Mouse (Mus musculus): Measurements from ENCODE around the gene Gstm2. TPM values are rescaled to one million over a fixed set of nuclear protein-coding genes. Genes with fewer than 3 reads are reported as not detected.

The Gstm2 gene
- polyA plus RNA-seq (2012; ENCODE audit: low replicate concordance), result 0.40 TPM in 1 of 2 replicates, not detected in the other

DNA sequence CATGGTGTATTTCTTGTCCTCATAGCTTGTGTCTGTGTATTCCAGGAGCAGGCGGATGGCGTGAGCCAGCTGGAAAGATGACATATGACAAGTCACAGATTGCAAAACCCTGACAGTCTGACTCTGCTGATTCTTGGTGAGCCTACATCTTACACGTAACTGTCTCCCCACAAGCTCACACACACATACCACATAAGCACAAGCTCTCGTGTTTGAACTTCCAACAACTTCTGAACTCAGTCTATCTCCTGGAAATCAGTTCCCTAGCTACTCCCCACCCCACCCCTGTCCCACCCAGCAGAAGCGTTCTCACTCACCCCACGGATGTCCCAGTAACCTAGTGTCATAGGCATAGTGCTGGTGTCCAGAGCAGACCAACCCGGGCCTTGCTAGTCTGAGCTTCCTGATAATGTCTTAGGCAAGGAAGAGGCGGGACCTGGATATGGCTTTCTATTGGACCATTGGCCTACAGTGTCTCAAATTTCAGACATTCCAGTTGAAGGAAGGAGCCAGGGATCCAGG, at the start of gene Gstm2:
Gstm2 (minus strand) TSS at position 413 of the 522 bp plus-strand sequence.

DNA sequence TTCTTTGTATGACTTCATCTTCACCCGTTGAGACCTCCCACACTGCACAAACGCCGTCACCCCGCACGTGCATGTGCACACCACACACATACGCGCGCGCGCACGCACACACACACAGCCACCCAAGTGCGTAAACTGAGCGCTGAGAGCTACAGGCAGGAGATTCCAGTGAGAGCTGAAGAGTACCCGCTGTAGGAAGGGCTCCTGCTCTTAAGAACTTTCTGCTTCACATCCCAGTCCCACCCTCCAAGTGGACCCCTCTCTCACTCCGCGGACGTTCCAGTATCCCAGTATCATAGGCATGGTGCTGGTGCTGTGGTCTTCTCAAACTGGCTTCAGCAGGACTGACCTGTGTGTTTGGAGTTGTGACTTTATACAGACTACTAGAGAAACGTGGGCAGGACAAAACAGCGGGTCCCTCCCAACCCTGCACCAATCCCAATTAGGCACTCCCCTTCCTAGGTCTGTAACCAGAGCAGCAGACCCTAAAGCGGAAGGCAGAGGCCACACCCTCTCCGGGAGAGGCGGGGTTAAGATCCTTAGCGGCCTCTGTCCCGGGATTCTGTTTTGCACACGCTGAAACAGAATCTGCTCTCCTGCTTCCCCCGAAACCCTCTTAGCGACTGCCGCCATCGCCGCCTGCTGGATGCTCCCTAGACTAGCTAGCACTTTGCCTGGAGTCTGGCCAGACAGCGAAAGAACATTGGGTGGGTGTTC, 31.4 kb upstream of the Gstm2 start, which contains the start of gene Gstm1:
Gstm1 (minus strand) TSS at position 501 of the 717 bp plus-strand sequence.

DNA sequence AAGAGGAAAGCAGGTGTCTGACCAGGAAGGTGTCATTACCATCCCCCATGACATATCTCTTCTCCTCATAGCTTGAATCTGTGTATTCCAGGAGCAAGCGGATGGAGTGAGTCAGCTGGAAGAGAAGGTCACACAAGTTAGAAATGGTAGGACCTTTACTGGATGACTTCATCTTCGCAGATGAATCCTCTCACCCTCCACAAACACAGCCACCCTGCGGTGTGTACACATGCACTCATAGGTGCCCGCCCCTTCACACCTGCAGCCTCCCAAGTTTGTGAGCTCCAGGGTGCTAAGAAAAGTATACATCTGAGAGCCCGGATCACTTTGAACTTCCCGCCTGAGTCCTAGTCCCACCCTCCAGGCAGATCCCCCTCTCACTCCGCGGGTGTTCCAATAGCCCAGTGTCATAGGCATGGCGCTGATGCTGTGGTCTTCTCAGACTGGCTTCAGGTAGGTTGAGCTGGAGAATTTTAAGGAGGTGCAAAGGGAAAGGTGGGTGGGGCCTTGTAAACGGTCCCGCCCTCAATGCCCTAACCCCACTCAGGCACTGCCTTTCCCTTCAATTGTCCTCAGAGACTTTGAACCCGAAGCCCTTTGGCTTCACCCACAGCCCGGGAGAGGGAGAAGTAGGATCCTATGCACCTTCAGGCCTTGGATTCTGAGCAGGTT, 17.4 kb downstream of the Gstm2 start, which contains the start of gene Gstm3:
Gstm3 (minus strand) TSS at position 560 of the 672 bp plus-strand sequence.

DNA sequence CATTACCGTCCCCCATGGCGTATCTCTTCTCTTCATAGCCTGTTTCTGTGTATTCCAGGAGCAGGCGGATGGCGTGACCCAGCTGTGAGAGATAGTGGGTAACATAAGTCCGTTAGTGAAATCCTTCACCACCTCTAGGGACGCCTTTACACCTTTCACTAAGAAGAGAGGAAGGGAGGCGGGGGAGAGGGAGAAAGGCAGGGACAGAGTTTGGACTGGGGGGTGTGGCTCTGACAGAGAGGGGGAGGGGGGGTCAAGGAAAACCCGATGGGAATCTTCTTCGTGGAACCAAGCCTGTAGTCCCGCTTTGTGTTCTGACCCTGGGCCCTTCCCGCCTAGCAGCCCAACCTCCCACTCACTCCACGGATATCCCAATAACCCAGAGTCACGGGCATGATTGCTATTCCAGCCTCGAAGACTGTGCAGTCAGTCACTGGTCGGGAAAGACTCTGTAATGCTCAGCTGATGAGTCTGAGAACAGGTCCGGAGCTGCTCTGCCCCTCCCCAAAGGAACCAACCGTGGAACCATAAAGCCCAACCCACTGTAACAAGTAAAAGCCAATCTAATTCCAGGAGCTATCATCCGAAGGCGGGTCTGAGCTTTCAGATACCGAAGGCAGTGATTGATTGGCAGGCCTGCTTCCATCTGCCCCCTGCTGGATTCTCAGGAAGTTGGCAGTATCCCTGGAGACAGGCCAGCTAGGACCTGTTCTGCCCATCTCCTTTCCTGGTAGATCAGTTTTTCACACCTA, 42.8 kb downstream of the Gstm2 start, which contains the start of gene Gstm6:
Gstm6 (minus strand) TSS at position 511 of the 752 bp plus-strand sequence.

Other genes with a start within 250 kb of the Gstm2 start
- 4.0 and 4.4 TPM in 2 replicates for gene Csf1, start 226.0 kb downstream of the Gstm2 start, polyA plus RNA-seq (2012; ENCODE audit: low replicate concordance)
- not detected in 2 replicates for gene Eps8l3, start 109.2 kb downstream of the Gstm2 start, polyA plus RNA-seq (2012; ENCODE audit: low replicate concordance)
- 2.0 and 4.0 TPM in 2 replicates for gene Gstm5, start 90.6 kb downstream of the Gstm2 start, polyA plus RNA-seq (2012; ENCODE audit: low replicate concordance)
- gene Gstm7, start 54.6 kb downstream of the Gstm2 start, polyA plus RNA-seq (2012; ENCODE audit: low replicate concordance), result 0.51 TPM in 1 of 2 replicates, not detected in the other
- gene Gstm6, start 42.7 kb downstream of the Gstm2 start, polyA plus RNA-seq (2012; ENCODE audit: low replicate concordance), result not detected in 2 replicates
- gene Gstm3, start 17.2 kb downstream of the Gstm2 start, polyA plus RNA-seq (2012; ENCODE audit: low replicate concordance), result not detected in 2 replicates
- gene Gstm1, start 31.5 kb upstream of the Gstm2 start, polyA plus RNA-seq (2012; ENCODE audit: low replicate concordance), result 27.7 and 72.8 TPM in 2 replicates
- gene Gstm4, start 58.4 kb upstream of the Gstm2 start, polyA plus RNA-seq (2012; ENCODE audit: low replicate concordance), result 0.34 and 0.51 TPM in 2 replicates
- 64.7 and 77.9 TPM in 2 replicates for gene Ampd2, start 100.2 kb upstream of the Gstm2 start, polyA plus RNA-seq (2012; ENCODE audit: low replicate concordance)
- gene Gnat2, start 106.3 kb upstream of the Gstm2 start, polyA plus RNA-seq (2012; ENCODE audit: low replicate concordance), result 0.16 TPM in 1 of 2 replicates, not detected in the other
- 5.1 and 5.2 TPM in 2 replicates for gene Gnai3, start 159.7 kb upstream of the Gstm2 start, polyA plus RNA-seq (2012; ENCODE audit: low replicate concordance)
- gene Gpr61, start 168.4 kb upstream of the Gstm2 start, polyA plus RNA-seq (2012; ENCODE audit: low replicate concordance), result not detected in 2 replicates
- gene Amigo1, start 199.9 kb upstream of the Gstm2 start, polyA plus RNA-seq (2012; ENCODE audit: low replicate concordance), result 1.5 and 3.8 TPM in 2 replicates
- 2.9 and 8.8 TPM in 2 replicates for gene Cyb561d1, start 214.8 kb upstream of the Gstm2 start, polyA plus RNA-seq (2012; ENCODE audit: low replicate concordance)
- gene Atxn7l2, start 224.5 kb upstream of the Gstm2 start, polyA plus RNA-seq (2012; ENCODE audit: low replicate concordance), result 9.1 and 20.2 TPM in 2 replicates
- gene Sypl2, start 240.2 kb upstream of the Gstm2 start, polyA plus RNA-seq (2012; ENCODE audit: low replicate concordance), result not detected in 2 replicates